Mouse (Mus musculus): ENCODE measurements around the gene Nfasc.
A peak's percentile ranks its signal among the peaks of the same experiment; 100 is the strongest.

Gene Nfasc

GRCm38 (mm10) chr1:132641049-132641795 is 100.4 kb downstream of the Nfasc start:
- no peak for DNase-seq

GRCm38 (mm10) chr1:132640256-132640655 is 101.3 kb downstream of the Nfasc start:
- no peak for DNase-seq

- no peak for DNase-seq
These were observed 104.3 kb downstream of the Nfasc start for GRCm38 (mm10) chr1:132637346-132637745.

GRCm38 (mm10) chr1:132629611-132630370 is 111.8 kb downstream of the Nfasc start:
- no peak for DNase-seq

- DNase-seq: no peak
These were observed 113.0 kb downstream of the Nfasc start for GRCm38 (mm10) chr1:132628599-132628998.

GRCm38 (mm10) chr1:132628183-132628582 is 113.4 kb downstream of the Nfasc start:
- no peak for DNase-seq

GRCm38 (mm10) chr1:132626125-132626756 is 115.4 kb downstream of the Nfasc start:
- DNase-seq: no peak

GRCm38 (mm10) chr1:132625034-132625433 is 116.6 kb downstream of the Nfasc start:
- DNase-seq: no peak

GRCm38 (mm10) chr1:132624466-132624865 is 117.1 kb downstream of the Nfasc start:
- DNase-seq: no peak

- DNase-seq: no peak
These were observed 117.8 kb downstream of the Nfasc start for GRCm38 (mm10) chr1:132623641-132624336.

- no peak for DNase-seq
These were observed 129.5 kb downstream of the Nfasc start for GRCm38 (mm10) chr1:132612066-132612465.

GRCm38 (mm10) chr1:132609048-132609634 is 132.5 kb downstream of the Nfasc start:
- peak; percentile 74 for DNase-seq

GRCm38 (mm10) chr1:132602161-132602560 is 139.4 kb downstream of the Nfasc start:
- no peak for DNase-seq

GRCm38 (mm10) chr1:132598024-132598423 is 143.6 kb downstream of the Nfasc start:
- no peak for DNase-seq

GRCm38 (mm10) chr1:132595741-132596140 is 145.9 kb downstream of the Nfasc start:
- no peak for DNase-seq

- DNase-seq: peak; percentile 65
These were observed 147.0 kb downstream of the Nfasc start for GRCm38 (mm10) chr1:132594587-132594986.

- DNase-seq: no peak
These were observed 149.5 kb downstream of the Nfasc start for GRCm38 (mm10) chr1:132592145-132592544.

- DNase-seq: no peak
These were observed 150.1 kb downstream of the Nfasc start for GRCm38 (mm10) chr1:132591399-132591930.

GRCm38 (mm10) chr1:132586679-132587201 is 154.9 kb downstream of the Nfasc start:
- peak; percentile 49 for DNase-seq

- no peak for DNase-seq
These were observed 156.2 kb downstream of the Nfasc start for GRCm38 (mm10) chr1:132585376-132585775.

GRCm38 (mm10) chr1:132582998-132583604 is 158.5 kb downstream of the Nfasc start:
- no peak for DNase-seq

All from kidney, adult 18-20 months (tissue).